Mouse (Mus musculus): Measurements from ENCODE around the gene Zap70. TPM values are rescaled to one million over a fixed set of nuclear protein-coding genes. Genes with fewer than 3 reads are reported as not detected.

The Zap70 gene
- polyA plus RNA-seq, 1 experiment from 2014 or later = 0.51 TPM

Other genes starting within 250 kb of the Zap70 start
- 4.3 and 5.6 TPM in 2 replicates for gene Cnnm3, start 249.9 kb upstream of the Zap70 start, polyA plus RNA-seq (2016; fragmentation: Nextera tagmentation; extraction: Ambion mirVana)
- gene Ankrd23, start 224.9 kb upstream of the Zap70 start, polyA plus RNA-seq (2016; fragmentation: Nextera tagmentation; extraction: Ambion mirVana) = 19.2 and 24.0 TPM in 2 replicates
- 0.49 TPM in 1 of 2 replicates, not detected in the other for gene Gm42417, start 222.4 kb upstream of the Zap70 start, polyA plus RNA-seq (2016; fragmentation: Nextera tagmentation; extraction: Ambion mirVana)
- gene Ankrd39, start 214.4 kb upstream of the Zap70 start, polyA plus RNA-seq (2016; fragmentation: Nextera tagmentation; extraction: Ambion mirVana) = 20.4 and 23.9 TPM in 2 replicates
- 29.3 and 29.4 TPM in 2 replicates for gene Sema4c, start 203.4 kb upstream of the Zap70 start, polyA plus RNA-seq (2016; fragmentation: Nextera tagmentation; extraction: Ambion mirVana)
- 0.41 and 1.2 TPM in 2 replicates for gene Fam178b, start 78.6 kb upstream of the Zap70 start, polyA plus RNA-seq (2016; fragmentation: Nextera tagmentation; extraction: Ambion mirVana)
- gene Cox5b, start 70.3 kb upstream of the Zap70 start, polyA plus RNA-seq (2016; fragmentation: Nextera tagmentation; extraction: Ambion mirVana) = 471 and 489 TPM in 2 replicates
- gene 4933424G06Rik, start 51.6 kb upstream of the Zap70 start, polyA plus RNA-seq (2016; fragmentation: Nextera tagmentation; extraction: Ambion mirVana) = 0.25 TPM in 1 of 2 replicates, not detected in the other
- gene Actr1b, start 47.4 kb upstream of the Zap70 start, polyA plus RNA-seq (2016; fragmentation: Nextera tagmentation; extraction: Ambion mirVana) = 110 and 117 TPM in 2 replicates
- gene Tmem131, start 181.9 kb downstream of the Zap70 start, polyA plus RNA-seq (2016; fragmentation: Nextera tagmentation; extraction: Ambion mirVana) = 18.5 and 19.9 TPM in 2 replicates